Comparison of ENCODE assay signal across 8 mouse cellular contexts in the genomic region with DNA sequence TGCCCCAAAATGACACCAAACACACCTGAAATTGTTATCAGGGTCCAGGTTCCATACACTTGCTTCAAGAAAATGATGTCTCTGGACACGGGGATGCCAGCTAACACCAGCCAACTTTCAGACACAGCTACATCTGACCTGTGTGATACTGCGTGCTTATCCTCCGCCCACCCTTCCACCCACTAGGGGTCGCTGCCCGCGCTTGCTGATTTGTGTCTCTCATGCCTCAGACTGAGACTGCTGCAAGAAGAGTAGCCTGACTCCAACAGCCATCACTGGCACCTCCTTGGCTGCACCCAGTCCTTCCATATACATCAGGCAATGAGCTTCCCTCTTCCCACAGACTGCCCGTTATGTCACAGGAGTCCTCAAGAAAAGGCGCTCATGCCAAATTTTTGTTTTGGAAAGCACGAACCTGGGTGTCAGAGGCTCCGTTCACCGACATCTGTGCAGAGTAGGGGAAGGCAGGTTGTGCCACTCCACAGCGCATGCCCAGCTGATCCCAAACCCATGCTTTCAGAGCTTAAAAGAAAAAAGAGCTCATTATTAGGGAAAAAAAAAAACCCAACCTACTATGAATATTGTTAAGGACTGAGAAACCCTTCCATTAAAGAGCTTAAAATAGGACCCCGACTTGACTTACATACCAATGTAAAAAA. TPM values are rescaled to one million over a fixed set of nuclear protein-coding genes. Genes with fewer than 3 reads are reported as not detected.
DNase-seq lines count a peak whose midpoint lies in the region; ATAC-seq and TF ChIP-seq lines count a peak whose summit lies in the region.

No protein-coding gene starts in this region.

- in situ Hi-C loops in Patski (cut with MboI; ENCODE audit: low pct_unique_long_range_greater_than_20kb): loop anchor here (10.0 kb wide), 1 partner anchor 288 kb away; no protein-coding TSS in a partner anchor

- ATAC-seq in Patski: peak; percentile 73
- ATAC-seq in neural tube, embryonic 15.5 days (ENCODE audit: low FRiP score): peak; percentile 84

- no peaks in the 10 kb centered on the region for H3K27me3 ChIP-seq in Patski
- H3K27me3 ChIP-seq in liver, adult 2 months (ENCODE audit: control insufficient read depth, insufficient read depth, low read length): no peaks in the 10 kb centered on the region
- H3K27me3 ChIP-seq in neural tube, embryonic 15.5 days (replicated peaks): no peaks in the 10 kb centered on the region

- H3K79me2 ChIP-seq in liver, adult 2 months (ENCODE audit: control insufficient read depth, insufficient read depth, low read length): no peaks in the 10 kb centered on the region

- CTCF ChIA-PET in Patski (lab: Charles Lee): interaction anchor here (1.1 to 2.4 kb wide), 4 partner anchors 20 to 890 kb away, joined by 3 to 9 read pairs (median 4); no protein-coding TSS in a partner anchor

- H3K4me1 ChIP-seq in liver, adult 2 months (ENCODE audit: control insufficient read depth, insufficient read depth, low read length): peaks cover 9% of the 10 kb centered on the region; the same call in 1 of the 2 replicates
- H3K4me1 ChIP-seq in neural tube, embryonic 15.5 days: no peaks in the 10 kb centered on the region

- 42% methylated on average over 13 of the region's 13 CpGs for WGBS in liver, adult 2 months
- 41% methylated on average over 13 of the region's 13 CpGs for WGBS in neural tube, embryonic 15.5 days

- no peak overlapping the region for H3K4me2 ChIP-seq in neural tube, embryonic 15.5 days

- no peaks in the 10 kb centered on the region for H3K9me3 ChIP-seq in neural tube, embryonic 15.5 days (replicated peaks)

- no peak for TF ChIP-seq POLR2A in liver, adult 2 months (IDR thresholded peaks at IDR 0.05; ENCODE audit: extremely low read depth, insufficient read depth, low read length)

- no peak overlapping the region for H3K9ac ChIP-seq in liver, adult 2 months (ENCODE audit: low read depth, low read length)
- H3K9ac ChIP-seq in neural tube, embryonic 15.5 days (replicated peaks): no peak overlapping the region

- no peak overlapping the region for H3K4me3 ChIP-seq in liver, adult 2 months (ENCODE audit: insufficient read depth, low read depth, low read length)
- no peak overlapping the region for H3K4me3 ChIP-seq in neural tube, embryonic 15.5 days (replicated peaks)

- POLR2A ChIA-PET in Patski (lab: Charles Lee): no interaction called here

- no peak overlapping the region for H3K27ac ChIP-seq in liver, adult 2 months (replicated peaks; ENCODE audit: insufficient read depth, low read depth, low read length)
- H3K27ac ChIP-seq in neural tube, embryonic 15.5 days (replicated peaks): 0 out of 2 replicates have a peak overlapping the region, but pooled peaks have one; percentile 23

- peak; percentile 79 for TF ChIP-seq CTCF in Patski (IDR thresholded peaks at IDR 0.05)
- TF ChIP-seq CTCF in liver, adult 2 months (IDR thresholded peaks at IDR 0.05; ENCODE audit: low read depth, low read length): peak; percentile 93

- H3K36me3 ChIP-seq in liver, adult 2 months (ENCODE audit: control insufficient read depth, insufficient read depth, low read length): no peaks in the 10 kb centered on the region
- H3K36me3 ChIP-seq in neural tube, embryonic 15.5 days: peaks cover 14% of the 10 kb centered on the region; the same call in 1 of the 2 replicates

- DNase-seq in 416B (ENCODE audit: low read depth) (peak; percentile 64), Patski (ENCODE audit: low read depth, low spot score) (no peak)
- peak; percentile 95 to 97 for DNase-seq in cerebellum, postnatal 14 days
- peak; percentile 84 to 89 for DNase-seq in frontal cortex, postnatal 25 days (ENCODE audit: low spot score in 2 of 2)
- DNase-seq in kidney, postnatal 10 days: peak; percentile 83
- peak; percentile 25 for DNase-seq in liver, adult 2 months (ENCODE audit: extremely low read depth, low read depth, low spot score)
- DNase-seq in urinary bladder, postnatal 14 days (ENCODE audit: low spot score): peak; percentile 60

RNA-seq across cellular contexts. Expression of a gene that starts 43.2 kb away (rescaled TPM):
- polyA plus RNA-seq in Patski (2021): 4.4 TPM
- 0.09 and 0.27 TPM in 2 replicates for total RNA-seq in liver, adult 2 months (2014; rRNA removed)
- polyA plus RNA-seq in liver, adult 2 months (2012; rRNA removed): 0.05 and 0.09 TPM in 2 replicates
- polyA plus RNA-seq in neural tube, embryonic 15.5 days (2015; fragmentation: Nextera tagmentation; extraction: Ambion mirVana): 36.3 and 40.6 TPM in 2 replicates
